Mouse (Mus musculus) spleen, adult 2 months (tissue): ENCODE measurements around the gene Ssc4d.

Source experiments
- CTCF ChIP-seq: fragments of 200-500 bp; IDR thresholded peaks from 2 replicates; pipeline ENCODE4 v1.5.1; 2011; ENCODE audit warnings: mild to moderate bottlenecking, inconsistent platforms; ENCODE audit not compliant: insufficient read depth, insufficient read length, insufficient replicate concordance; ENCODE audit errors: extremely low read depth
- POLR2A ChIP-seq: fragments of 200-500 bp; IDR thresholded peaks from 2 replicates; pipeline ENCODE4 v1.6.1; 2011; ENCODE audit warnings: low read depth, low read length, inconsistent platforms

GRCm38 (mm10) chr5:136014877-136015276 lies 40.5 kb upstream of the Ssc4d start:
- TF ChIP-seq CTCF, result no peak
- no peak for TF ChIP-seq POLR2A
